Mouse (Mus musculus) large intestine, adult 2 months (tissue): ENCODE measurements around the gene Angptl7. TPM values are rescaled to one million over a fixed set of nuclear protein-coding genes. Genes with fewer than 3 reads are reported as not detected.
A peak's percentile ranks its signal among the peaks of the same experiment; 100 is the strongest.

ENCODE experiments used
- DNase-seq: peaks from one replicate; pipeline ENCODE4 v3.0.0-alpha.2; 2012; ENCODE audit warnings: low read depth, low spot score
- WGBS: fragments of 180-500 bp; shearing (Covaris S2); methylation state at CpG from one replicate; pipeline ENCODE4 v1.1.7; 2018; 5-methylcytosine and 5-hydroxymethylcytosine counted together
- polyA plus RNA-seq: library from polyadenylated mRNA; depleted of rRNA; stranded (reverse); fragments of >200 nt; gene quantifications from 2 replicates; pipeline ENCODE4 v1.2.3, GENCODE M21; 2012; rRNA removed

Gene Angptl7
- polyA plus RNA-seq, 1 experiment, result 0.26 TPM

DNA sequence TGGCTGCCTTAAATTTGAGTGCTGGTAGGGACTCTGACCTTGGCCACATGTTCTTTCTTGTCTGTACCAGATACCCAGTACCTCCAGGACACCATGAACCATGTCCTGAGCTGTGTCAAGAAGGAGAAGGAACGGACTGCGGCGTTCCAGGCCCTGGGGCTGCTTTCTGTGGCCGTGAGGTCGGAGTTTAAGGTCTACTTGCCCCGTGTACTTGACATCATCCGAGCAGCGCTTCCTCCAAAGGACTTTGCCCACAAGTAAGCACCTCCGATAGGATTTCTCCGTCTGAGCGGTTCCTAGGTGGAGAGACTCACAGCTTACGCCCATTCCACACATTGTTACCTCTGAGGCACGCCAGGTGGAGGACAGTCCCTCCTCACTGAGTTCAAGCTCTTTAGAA lies 37.5 kb downstream of the Angptl7 start:
- DNase-seq, result no peak
- 94% methylated on average over 13 of the region's 13 CpGs for WGBS

GRCm38 (mm10) chr4:148461772-148462171 lies 38.5 kb downstream of the Angptl7 start:
- no peak for DNase-seq
- 86% methylated on average over 4 of the region's 4 CpGs for WGBS

GRCm38 (mm10) chr4:148460656-148461284 lies 39.5 kb downstream of the Angptl7 start:
- 93% methylated on average over 12 of the region's 12 CpGs for WGBS
- DNase-seq, result no peak

DNA sequence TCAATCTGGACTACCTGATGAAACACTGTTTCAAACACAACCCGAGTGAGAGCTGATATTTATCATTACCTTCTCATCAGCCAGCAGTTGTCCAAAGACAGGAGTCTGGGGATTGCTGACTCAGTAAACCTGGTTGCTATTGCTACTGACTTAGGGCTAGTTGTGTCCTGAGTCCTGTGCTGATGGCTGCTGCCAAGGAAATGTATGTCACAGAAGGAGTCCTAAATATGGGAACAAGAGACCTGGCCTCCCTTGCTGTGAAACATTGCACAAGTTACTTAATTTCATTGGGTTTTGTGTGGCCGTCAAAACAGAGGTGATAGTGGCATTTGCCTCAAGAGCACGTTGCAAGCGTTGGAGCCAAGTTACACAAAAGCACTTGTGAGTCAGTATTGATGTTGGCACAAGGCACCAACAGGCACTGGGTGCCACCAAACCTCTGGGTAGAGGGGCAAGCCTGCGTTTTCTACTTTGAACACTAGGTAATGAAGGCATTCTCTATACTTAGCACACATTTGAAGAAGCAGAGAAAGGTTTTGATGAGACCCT lies 44.7 kb downstream of the Angptl7 start:
- 84% methylated on average over 5 of the region's 5 CpGs for WGBS
- DNase-seq, result no peak

DNA sequence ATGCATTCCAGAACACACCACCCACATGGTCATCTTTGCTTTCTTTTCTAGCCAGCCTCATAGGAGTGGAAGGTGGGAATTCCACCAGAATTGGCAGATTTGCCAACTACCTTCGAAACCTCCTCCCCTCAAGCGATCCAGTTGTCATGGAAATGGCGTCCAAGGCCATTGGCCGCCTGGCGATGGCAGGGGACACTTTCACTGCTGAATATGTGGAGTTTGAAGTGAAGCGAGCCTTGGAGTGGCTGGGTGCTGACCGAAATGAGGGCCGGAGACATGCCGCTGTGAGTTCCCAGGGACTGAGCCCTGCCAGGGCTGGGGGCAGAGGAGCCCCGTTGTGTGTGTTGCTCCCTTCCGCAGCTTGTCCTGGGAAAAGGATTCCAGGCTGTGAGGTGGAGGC lies 46.6 kb downstream of the Angptl7 start:
- DNase-seq, result no peak
- 93% methylated on average over 11 of the region's 11 CpGs for WGBS

DNA sequence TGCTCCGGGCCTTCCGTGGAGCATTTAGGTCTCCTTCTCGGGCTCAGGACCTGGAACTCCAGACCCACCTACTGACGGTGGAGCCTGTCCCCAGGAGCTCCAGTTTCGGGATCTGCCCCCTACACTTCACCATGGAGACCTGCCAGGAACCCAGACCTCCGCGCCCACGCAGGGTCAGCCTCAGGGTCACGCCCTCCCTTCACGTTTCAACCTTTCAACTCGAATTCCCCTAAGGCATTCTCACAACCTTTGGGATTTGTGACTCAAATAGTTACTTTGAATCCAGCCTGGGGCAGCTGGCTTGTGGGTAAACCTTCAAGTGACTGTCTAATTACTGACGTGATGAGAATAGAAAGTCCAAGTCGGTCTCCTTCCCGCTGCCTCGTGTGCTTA lies 51.4 kb downstream of the Angptl7 start:
- under 1% methylated on average over 15 of the region's 15 CpGs for WGBS
- DNase-seq, result no peak

- WGBS, result under 1% methylated on average over 56 of the region's 56 CpGs
- peak; percentile 97 for DNase-seq
Measured at GRCm38 (mm10) chr4:148448179-148448852, 51.9 kb downstream of the Angptl7 start, which contains the start of gene Mtor. TSS of gene Mtor (plus strand) at chr4:148448611.

Other genes starting within 250 kb of the Angptl7 start
- gene Disp3, start 212.5 kb downstream of the Angptl7 start, polyA plus RNA-seq, result 0.02 and 0.10 TPM in 2 replicates
- gene Ubiad1, start 55.7 kb downstream of the Angptl7 start, polyA plus RNA-seq, result 12.9 and 13.6 TPM in 2 replicates
- gene Mtor, start 51.8 kb downstream of the Angptl7 start, polyA plus RNA-seq, result 9.4 and 18.1 TPM in 2 replicates
- 20.1 and 23.1 TPM in 2 replicates for gene Exosc10, start 58.0 kb upstream of the Angptl7 start, polyA plus RNA-seq
- 49.5 and 69.9 TPM in 2 replicates for gene Srm, start 91.0 kb upstream of the Angptl7 start, polyA plus RNA-seq
- gene Masp2, start 102.1 kb upstream of the Angptl7 start, polyA plus RNA-seq, result 0.10 TPM in 1 of 2 replicates, not detected in the other
- 76.3 and 102 TPM in 2 replicates for gene Tardbp, start 126.6 kb upstream of the Angptl7 start, polyA plus RNA-seq
- 0.15 TPM in 1 of 2 replicates, not detected in the other for gene Gm572, start 142.9 kb upstream of the Angptl7 start, polyA plus RNA-seq